Mouse (Mus musculus) lung, adult 2 months (tissue): ENCODE measurements around the gene Plpp4.

Source experiments
- CTCF ChIP-seq: fragments of 200-500 bp; IDR thresholded peaks from 2 replicates; pipeline ENCODE4 v1.5.1; 2011; ENCODE audit warnings: mild to moderate bottlenecking, low read length, control low read depth; ENCODE audit not compliant: insufficient read depth
- POLR2A ChIP-seq: fragments of 200-500 bp; IDR thresholded peaks from 2 replicates; pipeline ENCODE4 v1.6.1; 2011; ENCODE audit warnings: low read depth, mild to moderate bottlenecking, control low read depth, low read length, borderline replicate concordance; ENCODE audit errors: extremely low read depth

- no peak for TF ChIP-seq CTCF
- TF ChIP-seq POLR2A, result no peak
Observed at GRCm38 (mm10) chr7:129255406-129255805, 1.4 kb upstream of the Plpp4 start.
